Mouse (Mus musculus) yolk sac, embryonic 10.5 days (tissue): Measurements from ENCODE around the gene Snrk.

Experiments
- DNase-seq: peaks from one replicate; pipeline ENCODE4 v3.0.0-alpha.2; 2017; ENCODE audit warnings: low spot score

Snrk gene

GRCm38 (mm10) chr9:122185061-122185460, 68.0 kb downstream of the Snrk start:
- peak; percentile 56 for DNase-seq

DNA sequence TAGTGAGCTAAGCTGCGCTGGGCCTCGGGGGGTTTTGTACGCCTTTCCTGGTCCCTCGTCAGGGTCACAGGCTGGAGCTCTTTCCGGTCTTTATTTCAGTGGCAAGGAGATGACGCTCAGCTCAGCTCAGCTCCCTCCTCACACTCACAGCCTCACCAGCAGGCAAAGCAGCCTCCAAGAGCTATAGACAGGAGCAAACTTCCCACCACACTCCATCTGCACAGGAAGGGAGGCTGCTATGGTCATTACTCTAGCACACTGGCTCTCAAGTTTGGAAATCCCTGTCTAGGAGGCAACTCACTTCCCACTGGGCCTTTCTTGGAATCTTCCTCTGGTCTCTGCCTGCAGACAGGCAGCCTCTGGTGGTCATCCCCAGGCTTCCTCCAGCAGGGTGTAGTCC, 68.9 kb downstream of the Snrk start:
- DNase-seq = no peak

DNA sequence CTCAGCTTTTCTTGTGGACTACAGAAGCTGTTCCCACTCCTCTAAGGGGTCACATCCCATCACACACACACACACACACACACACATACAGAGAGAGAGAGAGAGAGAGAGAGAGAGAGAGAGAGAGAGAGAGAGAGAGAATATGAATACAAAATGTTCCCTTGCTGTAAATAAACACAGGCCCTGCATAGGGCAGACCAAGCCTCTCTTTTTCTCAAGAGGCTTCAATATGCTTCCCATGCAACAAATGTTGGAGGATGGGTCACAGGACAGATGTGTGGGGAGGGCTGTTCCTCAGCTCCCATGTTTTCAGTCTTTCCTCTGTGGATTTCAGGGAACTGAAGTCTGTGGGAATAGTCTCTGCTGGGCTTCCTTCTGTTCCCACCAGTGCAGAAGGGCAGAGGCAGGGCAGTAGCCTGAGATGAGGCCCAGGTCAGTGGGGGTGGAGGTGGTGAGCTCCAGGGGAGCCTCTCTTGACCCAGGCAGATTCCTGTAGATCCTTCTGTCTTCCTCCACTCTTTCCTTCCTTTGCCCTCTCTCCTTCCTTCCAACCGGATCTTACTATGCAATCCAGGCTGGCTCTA, 69.7 kb downstream of the Snrk start:
- DNase-seq = no peak

DNA sequence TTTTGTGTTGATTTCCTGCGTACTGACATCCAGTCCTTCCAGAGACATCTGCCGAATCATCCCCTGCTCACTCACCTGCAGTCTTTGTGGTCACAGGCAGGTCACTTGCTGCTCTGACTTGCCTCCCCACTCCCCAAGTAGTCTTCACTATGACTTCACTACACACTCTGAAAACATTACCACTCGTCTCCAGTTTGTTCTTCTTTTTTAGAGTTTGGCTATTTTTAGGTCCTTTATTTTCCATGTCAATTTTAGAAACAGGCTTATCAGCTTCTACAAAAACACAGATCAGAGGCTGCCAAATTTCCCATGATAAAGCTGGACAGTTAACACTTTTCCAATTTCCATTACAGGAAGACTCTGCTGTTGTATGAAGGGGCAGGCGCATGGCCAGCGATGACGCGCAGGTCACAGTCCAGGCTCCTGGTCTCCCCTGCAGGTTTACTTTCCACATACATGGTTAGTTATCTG, 70.4 kb downstream of the Snrk start:
- DNase-seq = no peak

DNA sequence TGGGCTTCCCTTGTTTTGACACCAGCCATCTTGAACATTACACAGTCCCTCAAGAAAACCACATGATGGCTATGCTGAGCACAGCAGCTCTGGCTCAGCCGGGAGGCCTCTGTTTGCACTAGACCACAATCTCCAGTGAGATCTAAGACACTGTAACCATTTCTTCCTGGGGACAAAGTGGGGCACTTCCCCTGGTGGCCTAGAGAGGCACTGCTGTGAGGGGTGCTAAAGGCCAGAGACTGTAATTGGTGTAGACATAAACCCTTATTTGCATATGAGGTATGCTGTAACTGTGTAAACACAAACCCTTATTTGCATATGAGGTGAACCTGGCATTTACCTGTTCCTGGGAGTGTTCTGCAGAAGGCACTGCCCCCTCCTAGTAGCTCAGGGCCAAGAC, 71.7 kb downstream of the Snrk start:
- DNase-seq = peak; percentile 33

DNA sequence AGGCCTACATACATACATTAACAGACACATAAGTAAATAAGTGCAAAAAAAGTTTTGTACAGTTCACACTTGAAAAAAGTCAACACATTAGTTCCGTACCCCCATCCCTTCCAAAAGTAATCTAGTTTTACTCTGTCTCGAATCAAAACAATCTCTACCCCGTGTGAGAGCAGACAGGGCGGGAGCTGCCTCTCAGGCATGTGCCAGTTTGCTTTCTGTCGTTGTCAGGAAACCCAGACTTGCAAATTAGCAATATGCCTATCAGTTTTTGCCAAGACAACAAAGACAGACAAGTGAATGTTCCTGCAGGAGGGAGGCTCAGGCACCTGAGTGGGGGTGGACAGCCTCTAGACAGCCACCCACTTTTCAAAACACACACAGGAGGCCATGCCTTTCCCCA, 76.3 kb downstream of the Snrk start:
- no peak for DNase-seq

GRCm38 (mm10) chr9:122193823-122194222, 76.8 kb downstream of the Snrk start:
- no peak for DNase-seq

DNA sequence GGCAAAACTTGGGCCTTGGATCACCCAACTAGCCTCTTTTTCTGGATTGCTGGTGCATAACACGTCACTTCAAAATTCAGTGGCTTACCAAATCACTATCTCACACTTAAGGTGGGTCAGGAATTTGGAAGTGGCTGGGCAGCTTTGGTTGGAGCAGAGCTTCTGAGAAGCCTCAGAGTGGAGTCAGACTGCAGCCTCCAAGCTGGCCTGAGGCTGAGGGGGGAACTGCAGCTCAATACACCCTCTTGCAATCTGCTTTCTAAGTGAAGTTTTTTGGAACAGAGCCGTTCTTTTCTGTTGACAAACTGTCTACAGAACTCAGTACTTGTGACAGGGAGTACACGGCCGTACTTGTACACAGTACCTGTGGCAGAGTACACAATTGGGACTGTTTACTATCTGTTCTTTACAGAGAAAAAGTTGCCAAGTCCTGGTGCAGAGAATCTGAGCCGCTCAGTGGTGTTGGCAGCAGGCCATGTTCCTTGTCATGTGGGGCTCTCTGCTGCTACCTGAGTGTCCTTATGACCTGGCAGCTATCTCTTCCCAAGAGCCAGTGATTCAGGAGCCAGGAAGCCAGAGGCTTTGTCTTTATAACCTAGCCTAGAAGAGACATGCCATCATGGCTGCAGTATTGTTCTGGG, 78.1 kb downstream of the Snrk start:
- no peak for DNase-seq

DNA sequence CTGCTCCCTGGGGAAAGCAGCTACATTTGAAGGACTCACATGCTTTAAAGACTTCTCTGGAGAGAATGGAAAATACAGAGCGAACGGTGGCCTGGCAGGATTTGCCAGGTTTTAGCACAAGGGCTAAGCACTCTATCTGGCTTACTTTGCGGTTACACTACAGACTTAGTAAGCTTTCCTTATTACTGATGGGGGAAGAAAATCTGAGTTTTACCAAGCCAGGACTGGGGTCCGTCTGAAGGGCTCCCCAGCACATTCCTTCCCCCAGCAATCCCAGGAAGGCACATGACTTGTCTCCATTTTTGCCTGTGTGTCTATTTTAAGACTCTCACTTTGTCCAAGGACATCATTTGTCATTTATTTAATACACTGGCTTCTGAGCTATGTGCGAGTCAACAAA, 80.0 kb downstream of the Snrk start:
- DNase-seq = no peak

DNA sequence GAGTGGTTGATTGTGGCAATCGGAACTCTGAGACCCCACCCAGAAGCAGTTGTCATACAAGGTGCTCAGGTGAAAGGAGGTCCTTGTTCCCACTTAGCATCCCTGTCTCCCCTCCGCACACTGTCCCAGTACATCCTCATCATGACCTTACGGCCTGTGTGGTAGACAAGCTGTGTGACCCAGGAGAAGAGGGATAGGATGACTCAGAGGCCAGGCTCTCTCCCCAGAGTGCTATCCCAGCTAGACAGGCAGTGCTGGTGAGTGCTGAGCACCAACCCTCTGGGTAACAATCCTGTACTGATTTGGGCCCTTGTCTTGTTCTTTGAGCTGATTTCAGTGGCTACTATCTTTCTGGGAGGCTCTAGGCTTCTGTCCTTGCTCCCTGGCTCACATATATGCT, 81.6 kb downstream of the Snrk start:
- no peak for DNase-seq

DNA sequence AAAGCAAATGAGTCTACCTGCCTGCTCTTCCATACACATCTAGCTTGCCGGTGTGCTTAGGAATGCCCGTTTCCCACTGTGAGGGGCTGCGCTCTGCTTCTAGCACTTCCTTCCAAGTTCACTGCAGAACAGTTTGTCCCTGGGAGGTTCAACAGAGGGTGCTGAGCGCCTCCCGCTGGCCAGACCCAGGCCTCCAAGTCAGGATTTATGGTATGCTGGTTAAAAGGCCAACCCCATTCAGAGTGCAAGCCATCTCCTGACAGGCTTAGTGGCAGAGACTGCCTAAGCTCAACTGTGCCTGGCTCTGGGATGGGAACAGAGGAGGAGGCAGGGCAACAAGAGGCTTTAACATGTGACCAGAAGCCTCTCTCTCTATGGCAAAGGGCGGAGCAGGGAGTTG, 82.2 kb downstream of the Snrk start:
- peak; percentile 36 for DNase-seq

GRCm38 (mm10) chr9:122204508-122204907, 87.4 kb downstream of the Snrk start:
- DNase-seq = no peak

- no peak for DNase-seq
These were observed 88.6 kb downstream of the Snrk start for GRCm38 (mm10) chr9:122205543-122206200.

DNA sequence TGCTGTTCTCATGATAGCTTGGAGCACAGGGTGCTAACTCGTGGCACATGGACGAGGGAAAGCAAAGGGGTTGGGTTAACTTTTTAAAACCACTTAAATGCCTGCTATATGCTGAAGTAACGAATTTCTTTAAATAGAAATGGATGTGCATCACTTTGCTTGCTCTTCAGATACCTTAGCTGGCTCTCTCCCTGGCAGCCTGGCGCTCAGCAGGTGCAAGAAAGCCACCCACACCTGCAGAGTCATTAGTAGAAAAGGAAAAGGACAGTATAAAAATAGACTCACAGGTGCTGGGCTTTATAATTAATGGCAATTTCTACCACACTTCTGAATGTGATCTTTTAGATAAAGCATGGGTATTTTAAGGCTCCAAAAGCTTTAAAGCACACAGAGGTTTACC, 91.2 kb downstream of the Snrk start:
- no peak for DNase-seq

- no peak for DNase-seq
These were observed 98.1 kb downstream of the Snrk start for GRCm38 (mm10) chr9:122215118-122215517.

- no peak for DNase-seq
These were observed 100.0 kb downstream of the Snrk start for GRCm38 (mm10) chr9:122216945-122217529.
